Mouse (Mus musculus) brain, embryonic 18.5 days (tissue): Measurements from ENCODE around the gene Mov10.
"Not testable (repeated sequence)": the region's sequence is repeated elsewhere in the genome, so short reads cannot be mapped to it uniquely, and the experiment has no call there.

Experiments
- DNase-seq: peaks from one replicate; pipeline ENCODE4 v3.0.0-alpha.2; 2012; ENCODE audit warnings: low read depth, low spot score

Mov10 gene

DNA sequence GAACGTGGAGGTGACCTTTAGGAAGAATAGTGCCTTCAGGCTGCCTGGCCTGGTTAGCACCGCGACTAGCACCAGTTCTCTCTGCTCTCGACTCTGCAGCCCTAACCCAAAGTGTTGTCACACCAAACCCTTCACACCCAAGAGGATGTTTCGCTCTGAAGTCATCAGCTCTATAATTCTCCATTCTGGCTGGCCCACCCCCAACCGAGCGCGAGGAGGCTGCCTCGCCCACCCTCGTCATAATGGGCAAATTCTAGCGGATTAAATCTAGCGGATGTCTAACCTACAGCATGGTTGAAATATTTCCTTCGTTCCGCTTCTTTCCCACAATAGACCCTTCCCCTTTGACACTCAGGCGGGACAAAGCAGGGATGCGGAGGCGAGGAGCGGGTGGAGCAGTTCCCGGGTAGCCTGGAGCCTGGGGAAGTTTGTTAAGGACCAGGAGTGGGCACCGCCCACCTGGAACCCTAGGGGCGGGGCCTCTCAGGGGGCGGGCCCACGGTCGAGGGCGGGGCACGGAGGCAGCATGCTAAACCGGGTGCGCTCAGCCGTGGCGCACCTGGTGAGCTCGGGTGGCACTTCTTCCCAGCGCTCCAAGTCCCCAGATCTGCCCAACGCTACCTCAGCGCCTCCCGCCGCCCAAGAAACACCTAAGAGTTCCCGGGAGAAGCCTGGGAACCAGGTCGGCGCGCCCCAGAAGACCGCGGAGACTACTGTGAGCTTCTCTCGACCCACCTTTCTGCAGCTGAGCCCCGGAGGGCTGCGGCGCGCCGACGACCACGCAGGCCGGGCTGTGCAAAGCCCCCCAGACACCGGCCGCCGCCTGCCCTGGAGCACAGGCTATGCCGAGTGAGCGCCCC, 37.6 kb downstream of the Mov10 start, which contains the start of gene Ppm1j:
Gene Ppm1j, plus strand, starts transcription at position 496 of the 860 bp plus-strand sequence.
- no peak for DNase-seq

DNA sequence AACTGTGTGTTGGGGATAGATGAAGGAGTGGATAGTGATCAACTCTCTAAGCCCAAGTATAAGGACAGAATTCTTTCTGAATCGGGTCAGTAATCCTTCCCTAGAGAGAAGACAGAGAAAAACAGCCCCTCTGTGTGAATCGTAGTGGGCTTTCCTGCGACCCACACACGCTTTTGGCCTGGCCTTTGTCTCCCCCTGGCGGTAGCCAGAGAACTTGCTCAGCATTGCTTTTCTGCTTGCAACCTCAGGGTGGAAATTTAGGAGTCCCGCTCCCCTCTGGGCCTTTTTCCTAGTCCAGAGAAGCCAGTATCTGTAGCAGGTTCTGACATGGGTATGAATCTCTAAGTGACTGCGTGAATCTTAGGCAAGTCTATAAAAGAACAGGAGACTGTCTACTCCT, 38.4 kb downstream of the Mov10 start:
- DNase-seq = no peak

DNA sequence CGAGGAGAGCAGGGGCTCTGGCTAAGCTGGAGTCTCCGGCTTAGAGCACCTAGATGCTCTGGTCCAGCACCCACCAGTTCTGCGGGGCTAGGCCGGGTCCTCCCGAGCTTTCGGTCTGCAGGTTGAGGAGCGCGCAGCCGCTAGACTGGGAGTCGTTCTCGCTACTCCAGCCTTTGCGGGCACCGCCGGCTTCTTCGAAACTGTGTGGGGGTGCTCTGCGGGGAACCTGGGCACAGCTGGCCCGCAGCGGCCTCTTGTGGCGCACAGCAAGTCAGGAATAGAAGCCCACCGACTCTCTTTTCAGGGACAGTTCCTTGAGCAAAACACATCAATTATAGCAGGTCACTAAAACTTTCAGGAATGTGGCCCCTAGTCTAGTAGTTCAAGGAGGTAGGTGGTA, 41.0 kb downstream of the Mov10 start:
- no peak for DNase-seq

DNA sequence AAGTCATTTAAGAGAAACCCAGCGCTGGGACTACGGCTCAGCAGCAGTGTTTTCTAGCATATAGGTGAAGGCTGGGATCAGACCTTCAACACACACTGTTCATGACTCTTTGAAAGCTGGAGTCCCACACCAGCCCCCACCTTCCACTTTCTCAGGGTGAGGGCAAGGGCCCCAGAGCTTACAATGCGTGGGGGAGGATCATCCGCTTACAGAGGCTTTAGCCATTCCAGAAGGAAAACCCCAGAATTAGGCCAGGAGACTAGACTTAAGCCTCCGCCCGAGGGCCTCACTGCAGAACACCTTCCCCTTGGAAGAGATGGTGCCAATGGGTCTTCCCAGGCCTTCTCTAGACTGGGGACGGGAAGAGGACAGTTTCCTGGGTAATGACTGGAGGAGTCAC, 45.1 kb downstream of the Mov10 start:
- no peak for DNase-seq

DNA sequence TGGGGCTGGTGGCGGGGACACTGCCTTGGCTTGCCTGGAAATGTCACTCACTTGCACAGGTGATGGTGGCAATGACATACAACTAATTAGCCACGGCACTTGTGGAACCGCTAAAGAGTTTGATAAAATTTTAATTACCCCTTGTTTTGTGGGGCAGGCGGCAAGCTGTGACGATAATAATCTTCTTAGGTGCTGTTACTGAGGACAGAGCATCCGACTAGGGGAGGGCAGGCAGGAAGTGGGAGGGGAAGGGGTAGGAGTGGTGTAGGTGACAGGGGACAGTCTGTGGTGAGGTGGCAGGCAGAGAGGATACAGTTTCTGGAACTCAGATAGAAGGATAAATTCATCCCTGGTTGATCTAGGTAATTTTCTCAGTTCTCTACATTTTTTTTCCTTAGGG, 46.9 kb downstream of the Mov10 start:
- no peak for DNase-seq

DNA sequence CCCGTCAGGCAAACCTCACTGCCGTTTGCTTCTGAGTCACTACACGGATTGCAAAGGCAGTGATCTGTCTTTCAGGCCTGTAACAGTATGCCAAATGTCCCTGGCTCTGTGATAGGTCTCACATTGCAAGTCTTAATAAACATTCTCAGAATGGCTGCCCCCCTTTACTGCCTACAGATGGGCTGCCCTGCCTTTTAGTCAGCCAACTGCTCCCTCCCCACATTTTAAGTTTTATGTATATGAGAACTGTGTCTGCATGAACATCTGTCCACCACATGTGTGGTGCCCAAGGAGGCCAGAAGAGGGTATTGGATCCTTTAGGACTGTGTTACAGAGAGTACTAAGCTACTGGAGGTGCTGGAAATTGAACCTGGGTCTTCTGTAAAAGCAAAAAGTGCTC, 47.4 kb downstream of the Mov10 start:
- no peak for DNase-seq

DNA sequence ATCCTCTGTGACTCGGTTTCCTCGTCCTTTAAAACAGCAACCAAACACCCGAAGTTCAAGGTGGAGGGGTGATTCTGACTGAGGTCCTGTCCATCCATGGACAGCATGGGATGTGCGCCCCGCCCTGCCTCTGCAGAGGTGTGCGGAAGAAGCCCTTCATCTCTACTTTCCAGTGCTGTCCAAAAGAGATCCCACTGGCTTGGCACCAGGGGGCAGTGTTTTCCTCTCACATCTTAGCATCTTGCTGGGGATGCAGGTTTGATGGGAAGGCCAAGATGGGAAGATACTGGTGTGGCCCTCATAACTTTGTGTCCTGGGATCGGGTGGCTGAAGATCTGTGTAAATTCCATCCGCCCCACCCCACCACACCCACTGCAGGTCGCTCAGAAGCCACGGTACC, 48.3 kb downstream of the Mov10 start:
- DNase-seq = no peak

DNA sequence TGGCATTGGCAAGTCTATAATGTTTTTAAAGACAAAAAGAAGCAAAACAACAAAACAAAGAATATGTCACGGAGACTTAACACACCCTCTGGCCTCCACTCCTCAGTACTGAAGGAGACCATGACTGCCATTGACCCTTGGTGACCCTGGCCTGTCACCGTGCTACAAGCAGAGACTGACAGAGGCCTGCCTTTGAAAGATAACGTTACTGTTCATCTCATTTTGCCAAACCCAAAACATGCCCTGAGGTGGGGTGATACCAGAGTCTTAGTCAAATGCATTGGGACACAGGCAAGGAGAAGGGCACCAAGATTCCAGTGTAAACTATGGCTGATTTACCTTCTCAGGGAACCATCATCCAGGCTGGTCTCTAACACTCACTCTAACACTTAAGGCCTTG, 49.2 kb downstream of the Mov10 start:
- no peak for DNase-seq

DNA sequence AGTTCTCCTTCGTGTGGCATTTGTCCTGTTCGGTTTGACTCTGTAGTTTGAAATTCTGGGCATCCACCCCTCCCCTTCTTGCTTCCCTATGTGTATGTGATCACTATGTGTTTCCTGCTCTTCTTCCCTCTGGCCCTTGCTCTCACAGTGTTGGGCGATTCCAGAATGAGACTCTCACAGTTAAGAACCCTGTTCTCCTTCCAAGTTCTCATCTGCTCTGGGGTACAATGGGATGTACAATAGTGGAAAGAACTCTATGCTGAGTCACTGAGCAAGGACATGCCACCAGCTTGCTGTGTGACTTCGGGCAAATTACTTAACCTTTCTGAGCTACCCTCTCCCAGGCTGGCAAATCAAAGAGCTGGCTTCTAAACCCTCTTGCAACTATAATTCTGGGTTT, 50.6 kb downstream of the Mov10 start:
- no peak for DNase-seq

DNA sequence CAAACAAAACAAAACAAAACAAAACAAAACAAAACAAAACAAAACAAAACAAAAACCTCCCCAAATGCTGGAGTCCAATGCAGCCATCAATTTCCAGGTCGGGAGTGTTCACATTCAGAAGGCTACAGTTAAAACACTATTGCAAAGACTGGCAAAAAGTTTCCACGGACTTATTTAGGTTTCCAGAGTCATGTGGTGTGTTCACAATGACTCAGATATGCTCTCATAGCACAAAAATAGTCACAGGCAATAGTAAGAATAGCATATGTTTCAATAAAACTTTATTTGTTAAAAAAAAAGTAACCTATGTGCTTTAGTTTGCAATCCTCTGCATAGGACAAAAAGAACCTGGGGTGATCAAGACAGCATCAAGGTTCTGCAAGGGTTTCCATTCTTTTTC, 51.2 kb downstream of the Mov10 start:
- DNase-seq = no peak

DNA sequence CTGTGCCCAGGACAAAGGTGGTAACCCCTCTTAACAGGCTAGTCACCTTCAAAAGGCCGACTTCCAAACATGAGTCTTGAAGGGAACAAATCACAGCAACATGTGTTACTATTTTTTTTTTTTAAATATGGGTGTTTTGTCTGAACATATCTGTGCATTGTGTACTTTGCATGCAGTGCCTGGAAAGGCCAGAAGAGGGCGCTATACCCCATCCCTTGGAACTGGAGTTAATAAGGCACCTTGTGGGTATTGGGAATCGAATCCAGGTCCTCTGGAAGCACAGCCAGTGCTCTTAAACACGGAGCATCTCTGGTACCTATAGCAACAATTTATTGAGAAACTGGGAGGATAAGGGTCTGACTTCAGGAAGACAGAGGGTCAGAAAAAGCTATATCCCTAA, 53.3 kb downstream of the Mov10 start:
- no peak for DNase-seq

DNA sequence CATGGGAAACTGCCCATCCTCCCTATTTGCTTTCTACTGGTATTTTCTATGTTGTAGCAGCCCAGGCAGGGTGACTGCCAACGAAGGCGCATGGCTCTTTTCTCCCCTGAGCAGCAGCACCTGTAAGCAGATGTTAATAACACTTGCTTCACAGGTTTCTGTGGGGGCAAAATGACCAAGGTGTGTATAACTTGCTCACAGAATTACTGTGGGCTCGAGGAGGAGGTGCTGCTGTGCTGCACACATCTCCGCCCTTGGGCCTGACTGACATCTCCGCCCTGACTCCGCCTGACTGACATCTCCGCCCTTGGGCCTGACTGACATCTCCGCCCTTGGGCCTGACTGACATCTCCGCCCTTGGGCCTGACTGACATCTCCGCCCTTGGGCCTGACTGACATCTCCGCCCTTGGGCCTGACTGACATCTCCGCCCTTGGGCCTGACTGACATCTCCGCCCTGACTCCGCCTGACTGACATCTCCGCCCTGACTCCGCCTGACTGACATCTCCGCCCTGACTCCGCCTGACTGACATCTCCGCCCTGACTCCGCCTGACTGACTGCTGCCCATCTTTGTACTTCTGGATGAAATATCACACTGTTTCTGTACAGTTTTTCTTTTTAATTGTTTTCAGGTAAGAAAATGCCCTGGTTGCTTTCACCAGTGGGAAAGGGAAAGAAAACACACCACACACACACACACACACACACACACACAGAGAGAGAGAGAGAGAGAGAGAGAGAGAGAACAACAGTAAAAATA, 56.1 kb downstream of the Mov10 start:
- DNase-seq = not testable (repeated sequence)

DNA sequence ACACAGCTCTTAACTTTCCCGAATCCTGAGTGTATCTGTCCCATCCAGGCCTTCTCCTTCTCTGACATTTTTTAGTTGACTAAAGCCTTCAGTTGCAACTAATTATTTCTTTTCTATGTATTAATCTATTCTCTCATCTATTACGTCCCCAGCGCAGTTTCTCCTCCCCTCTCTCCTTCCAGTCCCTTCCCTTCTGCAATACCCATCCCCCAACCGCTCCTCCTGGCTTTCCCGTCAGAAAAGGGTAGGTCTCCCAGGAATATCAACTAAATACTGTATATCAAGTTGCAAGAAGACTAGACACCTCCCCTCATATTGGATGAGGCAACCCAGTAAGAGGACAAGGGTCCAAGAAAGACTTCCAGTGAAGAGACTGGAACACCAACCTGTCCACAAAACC, 59.5 kb downstream of the Mov10 start:
- DNase-seq = no peak

DNA sequence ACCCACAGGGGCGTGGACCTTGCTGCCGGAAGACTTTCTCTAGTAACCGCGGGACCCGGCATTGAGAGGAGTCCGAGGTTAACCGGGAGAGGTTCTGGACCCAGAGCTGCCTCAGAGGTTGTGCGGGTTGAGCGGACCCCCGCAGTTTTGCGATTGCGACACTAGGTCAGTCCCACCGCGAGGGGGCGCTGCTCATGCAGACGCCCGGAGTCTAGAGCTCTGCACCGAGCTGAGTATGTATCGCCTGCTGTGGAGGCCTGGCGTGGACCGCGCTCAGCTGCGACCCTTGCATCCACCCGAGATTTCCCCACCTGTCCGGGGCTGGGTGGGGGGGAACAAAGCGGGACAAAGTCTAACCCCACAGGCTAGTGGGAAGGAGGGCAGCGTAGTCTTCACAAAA, 60.0 kb downstream of the Mov10 start:
- DNase-seq = no peak

DNA sequence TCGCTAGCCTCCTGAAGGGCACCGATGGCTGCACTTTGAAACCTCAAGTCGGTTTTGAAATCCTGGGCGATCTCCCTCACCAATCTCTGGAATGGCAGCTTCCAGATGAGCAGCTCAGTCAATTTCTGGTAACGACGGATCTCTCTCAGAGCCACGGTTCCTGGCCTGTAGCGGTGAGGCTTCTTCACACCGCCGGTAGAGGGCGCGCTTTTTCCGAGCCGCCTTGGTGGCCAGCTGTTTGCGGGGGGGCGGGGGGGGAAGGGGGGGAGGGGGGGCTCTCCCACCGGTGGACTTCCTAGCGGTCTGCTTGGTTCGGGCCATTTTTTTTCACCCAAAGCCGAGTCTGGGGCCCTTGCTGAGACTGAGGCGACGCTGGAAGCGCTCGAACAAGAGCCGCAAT, 65.5 kb downstream of the Mov10 start:
- not testable (repeated sequence) for DNase-seq
